Mouse (Mus musculus) lung, embryonic 14.5 days (tissue): ENCODE results near the gene Il2rg. TPM values are rescaled to one million over a fixed set of nuclear protein-coding genes. Genes with fewer than 3 reads are reported as not detected.

Experiments
- ATAC-seq: fragments of 200-750 bp; cut with Nextera tagmentation; 2 replicates; pipeline ENCODE4 v1.8.0; 2017; ENCODE audit warnings: mild to moderate bottlenecking, moderate TSS enrichment, moderate library complexity; ENCODE audit not compliant: insufficient read depth
- DNase-seq: peaks from one replicate; pipeline ENCODE4 v3.0.0-alpha.2; 2015
- H3K27ac ChIP-seq: fragments of 300-500 bp; sonication (generic); 2 replicates; pipeline ENCODE4 v1.5.1; 2014; ENCODE audit warnings: low read depth, mild to moderate bottlenecking, moderate library complexity
- H3K27me3 ChIP-seq: fragments of 300-500 bp; sonication (generic); 2 replicates; pipeline ENCODE4 v1.6.1; 2014; ENCODE audit warnings: low read length, control low read depth; ENCODE audit not compliant: insufficient read depth
- H3K36me3 ChIP-seq: fragments of 300-500 bp; sonication (generic); 2 replicates; pipeline ENCODE4 v1.6.1; 2014; ENCODE audit warnings: control low read depth; ENCODE audit not compliant: insufficient read depth
- H3K4me1 ChIP-seq: fragments of 300-500 bp; sonication (generic); 2 replicates; pipeline ENCODE4 v1.6.1; 2014; ENCODE audit warnings: antibody characterized with exemption, control low read depth; ENCODE audit not compliant: insufficient read depth
- H3K4me2 ChIP-seq: fragments of 300-500 bp; sonication (generic); 2 replicates; pipeline ENCODE4 v1.6.1; 2014; ENCODE audit warnings: mild to moderate bottlenecking
- H3K4me3 ChIP-seq: fragments of 300-500 bp; sonication (generic); 2 replicates; pipeline ENCODE4 v1.5.1; 2014; ENCODE audit warnings: low read depth, low read length
- H3K9ac ChIP-seq: fragments of 300-500 bp; sonication (generic); 2 replicates; pipeline ENCODE4 v1.6.1; 2014
- H3K9me3 ChIP-seq: fragments of 300-500 bp; sonication (generic); 2 replicates; pipeline ENCODE4 v1.6.1; 2016; ENCODE audit warnings: low read depth, low read length, control low read depth
- CTCF ChIP-seq: IDR thresholded peaks from 2 replicates; pipeline ENCODE4 v1.5.1; 2016; ENCODE audit warnings: antibody characterized with exemption, low read depth
- WGBS: fragments of 180-500 bp; shearing (Covaris S2); extraction: QIAGEN DNeasy Blood & Tissue Kit; methylation state at CpG from one replicate; pipeline ENCODE4 v1.1.7; 2014; 5-methylcytosine and 5-hydroxymethylcytosine counted together
- polyA plus RNA-seq: library from polyadenylated mRNA; unstranded; fragments of >200 nt; fragmentation: Nextera tagmentation; extraction: Ambion mirVana; gene quantifications from 2 replicates; pipeline ENCODE4 v1.2.1, GENCODE M21; 2014

Il2rg gene
- polyA plus RNA-seq, 1 experiment from 2014 or later, result 17.9 TPM

- peak overlapping the region; percentile 34 for H3K4me3 ChIP-seq
- peak overlapping the region; percentile 33 for H3K9ac ChIP-seq
- DNase-seq (peak; percentile 38), ATAC-seq (peak; percentile 71)
- H3K27ac ChIP-seq, result no peak overlapping the region
- no peaks in the 10 kb centered on the region for H3K27me3 ChIP-seq
- peak overlapping the region; percentile 62 for H3K4me2 ChIP-seq
- no peaks in the 10 kb centered on the region for H3K4me1 ChIP-seq
- H3K9me3 ChIP-seq, result no peaks in the 10 kb centered on the region
- WGBS, result 13% methylated on average over 13 of the region's 13 CpGs
- peaks cover 20% of the 10 kb centered on the region; the same call in 1 of the 2 replicates for H3K36me3 ChIP-seq
- no peak for TF ChIP-seq CTCF
These were observed 31.7 kb upstream of the Il2rg start for GRCm38 (mm10) chrX:101299473-101300426.

- H3K4me2 ChIP-seq, result peak within 1 kb of the TSS; percentile 62
- H3K36me3 ChIP-seq, result peaks cover 27% of the 10 kb centered on the region; the same call in 1 of the 2 replicates
- no peaks in the 10 kb centered on the region for H3K27me3 ChIP-seq
- H3K4me3 ChIP-seq, result peak within 1 kb of the TSS; percentile 34
- no peaks in the 10 kb centered on the region for H3K4me1 ChIP-seq
- no peak within 1 kb of the TSS for H3K27ac ChIP-seq
- peak within 1 kb of the TSS; percentile 33 for H3K9ac ChIP-seq
- no peaks in the 10 kb centered on the region for H3K9me3 ChIP-seq
- ATAC-seq (peak; percentile 27; the same call in 1 of the 2 replicates), DNase-seq (peak; percentile 37)
- no peak for TF ChIP-seq CTCF
- 17% methylated on average over 21 of the region's 24 CpGs for WGBS
These were observed 31.0 kb upstream of the Il2rg start, which contains the start of gene Nlgn3 for GRCm38 (mm10) chrX:101299055-101299454. Nlgn3 (plus strand) TSS chrX:101299168.

- H3K36me3 ChIP-seq, result peaks cover 87% of the 10 kb centered on the region
These were observed 22.1 kb upstream of the Il2rg start for GRCm38 (mm10) chrX:101290111-101290510.

GRCm38 (mm10) chrX:101289037-101289436, 21.0 kb upstream of the Il2rg start:
- Histone ChIP-seq H3K27ac (no peak overlapping the region), H3K4me2 (no peak overlapping the region), H3K27me3 (no peaks in the 10 kb centered on the region), H3K9ac (no peak overlapping the region), H3K4me3 (no peak overlapping the region), H3K9me3 (no peaks in the 10 kb centered on the region), H3K36me3 (peaks cover 84% of the 10 kb centered on the region), H3K4me1 (no peaks in the 10 kb centered on the region)
- 89% methylated on average over 7 of the region's 7 CpGs for WGBS
- DNase-seq (no peak), ATAC-seq (no peak)
- TF ChIP-seq CTCF, result no peak

More at GRCm38 (mm10) chrX:101290111-101290510, 22.1 kb upstream of the Il2rg start:
- 79% methylated on average over 10 of the region's 10 CpGs for WGBS
- DNase-seq, result no peak
- no peaks in the 10 kb centered on the region for H3K27me3 ChIP-seq
- no peak for TF ChIP-seq CTCF
- H3K9ac ChIP-seq, result no peak overlapping the region
- no peak overlapping the region for H3K27ac ChIP-seq
- H3K4me2 ChIP-seq, result no peak overlapping the region
- no peaks in the 10 kb centered on the region for H3K9me3 ChIP-seq
- no peak overlapping the region for H3K4me3 ChIP-seq
- no peak for ATAC-seq
- H3K4me1 ChIP-seq, result no peaks in the 10 kb centered on the region

GRCm38 (mm10) chrX:101288432-101288831, 20.4 kb upstream of the Il2rg start:
- Histone ChIP-seq H3K4me1 (no peaks in the 10 kb centered on the region), H3K9ac (no peak overlapping the region), H3K9me3 (no peaks in the 10 kb centered on the region), H3K4me3 (no peak overlapping the region), H3K4me2 (no peak overlapping the region), H3K27me3 (no peaks in the 10 kb centered on the region), H3K27ac (no peak overlapping the region), H3K36me3 (peaks cover 83% of the 10 kb centered on the region)
- 86% methylated on average over 6 of the region's 6 CpGs for WGBS
- DNase-seq, result no peak
- TF ChIP-seq CTCF, result no peak
- no peak for ATAC-seq

GRCm38 (mm10) chrX:101287543-101287942, 19.5 kb upstream of the Il2rg start:
- no peak for DNase-seq

GRCm38 (mm10) chrX:101285953-101286670, 18.1 kb upstream of the Il2rg start:
- 92% methylated on average over 14 of the region's 14 CpGs for WGBS
- Histone ChIP-seq H3K27ac (no peak overlapping the region), H3K36me3 (peaks cover 83% of the 10 kb centered on the region), H3K4me3 (no peak overlapping the region), H3K9me3 (no peaks in the 10 kb centered on the region), H3K4me2 (no peak overlapping the region), H3K4me1 (no peaks in the 10 kb centered on the region), H3K27me3 (no peaks in the 10 kb centered on the region), H3K9ac (no peak overlapping the region)
- DNase-seq (no peak), ATAC-seq (no peak)
- TF ChIP-seq CTCF, result no peak

More at GRCm38 (mm10) chrX:101287543-101287942, 19.5 kb upstream of the Il2rg start:
- H3K9ac ChIP-seq, result no peak overlapping the region
- TF ChIP-seq CTCF, result no peak
- no peaks in the 10 kb centered on the region for H3K4me1 ChIP-seq
- no peak for ATAC-seq
- H3K9me3 ChIP-seq, result no peaks in the 10 kb centered on the region
- H3K36me3 ChIP-seq, result peaks cover 79% of the 10 kb centered on the region
- no peak overlapping the region for H3K27ac ChIP-seq
- H3K4me2 ChIP-seq, result no peak overlapping the region
- WGBS, result 75% methylated on average over 3 of the region's 3 CpGs
- H3K4me3 ChIP-seq, result no peak overlapping the region
- H3K27me3 ChIP-seq, result no peaks in the 10 kb centered on the region
